23 mouse cellular contexts compared by ENCODE assay signal in genomic region chr12:8902479-8902878, GRCm38 (mm10). TPM values are rescaled to one million over a fixed set of nuclear protein-coding genes. Genes with fewer than 3 reads are reported as not detected.
DNase-seq lines count a peak whose midpoint lies in the region; ATAC-seq and TF ChIP-seq lines count a peak whose summit lies in the region.
"Had no signal": no experiment of that assay in that cellular context is flagged by ENCODE, and none has a peak within 500 bp of the region (broad histone marks: within the 10 kb centered on the region; RNA-seq: fewer than 3 reads in every experiment).

No protein-coding gene starts in this region.

- H3K36me3 ChIP-seq in heart, embryonic 10.5 days = no peaks in the 10 kb centered on the region
- H3K36me3 ChIP-seq in midbrain, embryonic 10.5 days = no peaks in the 10 kb centered on the region
- no peaks in the 10 kb centered on the region for H3K36me3 ChIP-seq in midbrain, embryonic 15.5 days (replicated peaks)
- H3K36me3 ChIP-seq in limb, embryonic 10.5 days = no peaks in the 10 kb centered on the region
- no peaks in the 10 kb centered on the region for H3K36me3 ChIP-seq in stomach, postnatal 0 days (ENCODE audit: control insufficient read depth, insufficient read depth, low read length)
- H3K36me3 ChIP-seq: embryonic facial prominence, embryonic 15.5 days; forebrain, embryonic 12.5 days had no signal

- DNase-seq in heart, embryonic 10.5 days (ENCODE audit: low spot score) = no peak
- DNase-seq in heart, postnatal 14 days = no peak
- no peak for DNase-seq in midbrain, embryonic 10.5 days (ENCODE audit: low spot score)
- no peak for DNase-seq in limb, embryonic 10.5 days (ENCODE audit: low spot score)
- DNase-seq in stomach, postnatal 0 days (ENCODE audit: low spot score) = no peak
- DNase-seq in heart, postnatal 36 days = no peak
- DNase-seq: cerebellum, adult 9-10 months; gastrocnemius, postnatal 25 days; lung, postnatal 10 days; thymus, postnatal 25 days had no signal

- ATAC-seq in midbrain, embryonic 15.5 days (replicated peaks) = no peak
- peak; percentile 56; the same call in 1 of the 2 replicates for ATAC-seq in stomach, postnatal 0 days (ENCODE audit: low FRiP score, low TSS enrichment)
- ATAC-seq: intestine, embryonic 16.5 days had no signal

- no peak overlapping the region for H3K4me3 ChIP-seq in heart, embryonic 10.5 days
- H3K4me3 ChIP-seq in midbrain, embryonic 10.5 days = no peak overlapping the region
- H3K4me3 ChIP-seq in midbrain, embryonic 15.5 days = no peak overlapping the region
- peak overlapping the region; percentile 7; the same call in 1 of the 2 replicates for H3K4me3 ChIP-seq in limb, embryonic 10.5 days
- no peak overlapping the region for H3K4me3 ChIP-seq in stomach, postnatal 0 days (ENCODE audit: low read depth, low read length)
- H3K4me3 ChIP-seq: embryonic facial prominence, embryonic 15.5 days; forebrain, embryonic 12.5 days had no signal

- peaks cover 43% of the 10 kb centered on the region for H3K4me1 ChIP-seq in heart, embryonic 10.5 days
- H3K4me1 ChIP-seq in midbrain, embryonic 10.5 days = peaks cover 40% of the 10 kb centered on the region
- no peaks in the 10 kb centered on the region for H3K4me1 ChIP-seq in midbrain, embryonic 15.5 days
- H3K4me1 ChIP-seq in limb, embryonic 10.5 days = peaks cover 41% of the 10 kb centered on the region
- H3K4me1 ChIP-seq in stomach, postnatal 0 days (replicated peaks; ENCODE audit: control insufficient read depth, insufficient read depth) = peaks cover 7% of the 10 kb centered on the region

- intact Hi-C loops in heart, postnatal 14 days (cut with DNase I) = no loop called here
- intact Hi-C loops in heart, postnatal 36 days (cut with DNase I) = no loop called here

- no peaks in the 10 kb centered on the region for H3K9me3 ChIP-seq in heart, embryonic 10.5 days
- H3K9me3 ChIP-seq in midbrain, embryonic 10.5 days (replicated peaks) = no peaks in the 10 kb centered on the region
- no peaks in the 10 kb centered on the region for H3K9me3 ChIP-seq in midbrain, embryonic 15.5 days
- H3K9me3 ChIP-seq in limb, embryonic 10.5 days (replicated peaks) = no peaks in the 10 kb centered on the region
- no peaks in the 10 kb centered on the region for H3K9me3 ChIP-seq in stomach, postnatal 0 days (ENCODE audit: control insufficient read depth, low read length)
- H3K9me3 ChIP-seq: embryonic facial prominence, embryonic 15.5 days; forebrain, embryonic 12.5 days had no signal

- TF ChIP-seq CTCF in stomach, postnatal 0 days (IDR thresholded peaks at IDR 0.05; ENCODE audit: low read depth) = no peak

- H3K27me3 ChIP-seq in heart, embryonic 10.5 days (ENCODE audit: insufficient read depth, poor library complexity, severe bottlenecking) = no peaks in the 10 kb centered on the region
- no peaks in the 10 kb centered on the region for H3K27me3 ChIP-seq in midbrain, embryonic 10.5 days (ENCODE audit: low read depth, poor library complexity, severe bottlenecking)
- H3K27me3 ChIP-seq in midbrain, embryonic 15.5 days (replicated peaks) = no peaks in the 10 kb centered on the region
- H3K27me3 ChIP-seq in limb, embryonic 10.5 days (ENCODE audit: low read depth, poor library complexity, severe bottlenecking) = no peaks in the 10 kb centered on the region
- no peaks in the 10 kb centered on the region for H3K27me3 ChIP-seq in stomach, postnatal 0 days (ENCODE audit: control insufficient read depth, insufficient read depth, low read length)
- H3K27me3 ChIP-seq: embryonic facial prominence, embryonic 15.5 days; forebrain, embryonic 12.5 days had no signal

- 26% methylated on average over 3 of the region's 3 CpGs for WGBS in heart, embryonic 10.5 days
- WGBS in midbrain, embryonic 10.5 days = 24% methylated on average over 3 of the region's 3 CpGs
- WGBS in midbrain, embryonic 15.5 days = 32% methylated on average over 3 of the region's 3 CpGs
- WGBS in limb, embryonic 10.5 days = 24% methylated on average over 3 of the region's 3 CpGs
- WGBS in stomach, postnatal 0 days = 34% methylated on average over 3 of the region's 3 CpGs

- no peak overlapping the region for H3K9ac ChIP-seq in midbrain, embryonic 15.5 days
- no peak overlapping the region for H3K9ac ChIP-seq in stomach, postnatal 0 days (ENCODE audit: low read length)
- H3K9ac ChIP-seq: embryonic facial prominence, embryonic 15.5 days; forebrain, embryonic 12.5 days; hindbrain, embryonic 14.5 days; liver, embryonic 14.5 days had no signal

- peak overlapping the region; percentile 86; the same call in 1 of the 2 replicates for H3K27ac ChIP-seq in heart, embryonic 10.5 days
- H3K27ac ChIP-seq in midbrain, embryonic 10.5 days (replicated peaks) = peak overlapping the region; percentile 63
- no peak overlapping the region for H3K27ac ChIP-seq in midbrain, embryonic 15.5 days
- H3K27ac ChIP-seq in limb, embryonic 10.5 days = peak overlapping the region; percentile 82
- H3K27ac ChIP-seq in stomach, postnatal 0 days (replicated peaks) = no peak overlapping the region
- H3K27ac ChIP-seq: forebrain, embryonic 12.5 days; hindbrain, embryonic 14.5 days; kidney, postnatal 0 days; liver, embryonic 14.5 days had no signal

- no peak overlapping the region for H3K4me2 ChIP-seq in midbrain, embryonic 15.5 days
- H3K4me2 ChIP-seq in stomach, postnatal 0 days (replicated peaks; ENCODE audit: low read depth) = no peak overlapping the region
- H3K4me2 ChIP-seq: embryonic facial prominence, embryonic 15.5 days; forebrain, embryonic 12.5 days; hindbrain, embryonic 14.5 days had no signal

- no peak for TF ChIP-seq EP300 in stomach, postnatal 0 days (optimal IDR thresholded peaks at IDR 0.05)

RNA-seq across cellular contexts. Expression of gene Laptm4a, which starts 19.0 kb away (rescaled TPM):
- 199 and 219 TPM in 2 replicates for polyA plus RNA-seq in heart, embryonic 10.5 days (2016; fragmentation: Nextera tagmentation; extraction: Ambion mirVana)
- total RNA-seq in heart, postnatal 14 days (2021) = 100 to 1,000 TPM; 325 to 358 TPM
- polyA plus RNA-seq in midbrain, embryonic 10.5 days (2016; fragmentation: Nextera tagmentation; extraction: Ambion mirVana) = 144 and 174 TPM in 2 replicates
- polyA plus RNA-seq in midbrain, embryonic 15.5 days (2015; fragmentation: Nextera tagmentation; extraction: Ambion mirVana) = 171 and 181 TPM in 2 replicates
- polyA plus RNA-seq in limb, embryonic 10.5 days (2016; fragmentation: Nextera tagmentation; extraction: Ambion mirVana) = 156 and 185 TPM in 2 replicates
- polyA plus RNA-seq in stomach, postnatal 0 days (2015; fragmentation: Nextera tagmentation; extraction: Ambion mirVana) = 299 and 327 TPM in 2 replicates
- 100 to 1,000 TPM; 361 to 367 TPM for total RNA-seq in heart, postnatal 36 days (2021)

RNA-seq across cellular contexts. Expression of gene Matn3, which starts 45.2 kb away (rescaled TPM):
- polyA plus RNA-seq in heart, embryonic 10.5 days (2016; fragmentation: Nextera tagmentation; extraction: Ambion mirVana) = 1.7 and 2.5 TPM in 2 replicates
- total RNA-seq in heart, postnatal 14 days (2021) = not detected
- polyA plus RNA-seq in midbrain, embryonic 10.5 days (2016; fragmentation: Nextera tagmentation; extraction: Ambion mirVana) = 2.7 and 4.7 TPM in 2 replicates
- 0.19 TPM in 1 of 2 replicates, not detected in the other for polyA plus RNA-seq in midbrain, embryonic 15.5 days (2015; fragmentation: Nextera tagmentation; extraction: Ambion mirVana)
- 5.2 and 5.4 TPM in 2 replicates for polyA plus RNA-seq in limb, embryonic 10.5 days (2016; fragmentation: Nextera tagmentation; extraction: Ambion mirVana)
- polyA plus RNA-seq in stomach, postnatal 0 days (2015; fragmentation: Nextera tagmentation; extraction: Ambion mirVana) = 0.18 and 0.27 TPM in 2 replicates
- not detected for total RNA-seq in heart, postnatal 36 days (2021)
- total RNA-seq: adrenal gland, adult 18-20 months; common myeloid progenitor, adult 5-6 weeks; heart, adult 8-10 months; layer of hippocampus, adult 18-20 months; megakaryocyte progenitor cell, adult 5-6 weeks had no signal
- polyA plus RNA-seq: small intestine, adult 2 months had no signal

Comparison
In these comparisons a context has a peak if more than half of its experiments do, and no peak if none do; other contexts are left out.
1. H3K27ac ChIP-seq: peak in heart, embryonic 10.5 days (single experiment), midbrain, embryonic 10.5 days (single experiment) and limb, embryonic 10.5 days (single experiment); none in midbrain, embryonic 15.5 days (single experiment) and stomach, postnatal 0 days (single experiment).